Mouse (Mus musculus) adrenal gland, postnatal 14 days (tissue): ENCODE data around the gene Ipp. TPM values are rescaled to one million over a fixed set of nuclear protein-coding genes. Genes with fewer than 3 reads are reported as not detected.

Experiments
- DNase-seq: peaks from one replicate; pipeline ENCODE4 v3.0.0; 2021; ENCODE audit warnings: mixed read lengths
- total RNA-seq: library from RNA; stranded (reverse); gene quantifications from 2 replicates; pipeline ENCODE4 v1.2.3, GENCODE M21; 2021

The Ipp gene
- total RNA-seq, 1 experiment from 2014 or later = 13.2 TPM

DNA sequence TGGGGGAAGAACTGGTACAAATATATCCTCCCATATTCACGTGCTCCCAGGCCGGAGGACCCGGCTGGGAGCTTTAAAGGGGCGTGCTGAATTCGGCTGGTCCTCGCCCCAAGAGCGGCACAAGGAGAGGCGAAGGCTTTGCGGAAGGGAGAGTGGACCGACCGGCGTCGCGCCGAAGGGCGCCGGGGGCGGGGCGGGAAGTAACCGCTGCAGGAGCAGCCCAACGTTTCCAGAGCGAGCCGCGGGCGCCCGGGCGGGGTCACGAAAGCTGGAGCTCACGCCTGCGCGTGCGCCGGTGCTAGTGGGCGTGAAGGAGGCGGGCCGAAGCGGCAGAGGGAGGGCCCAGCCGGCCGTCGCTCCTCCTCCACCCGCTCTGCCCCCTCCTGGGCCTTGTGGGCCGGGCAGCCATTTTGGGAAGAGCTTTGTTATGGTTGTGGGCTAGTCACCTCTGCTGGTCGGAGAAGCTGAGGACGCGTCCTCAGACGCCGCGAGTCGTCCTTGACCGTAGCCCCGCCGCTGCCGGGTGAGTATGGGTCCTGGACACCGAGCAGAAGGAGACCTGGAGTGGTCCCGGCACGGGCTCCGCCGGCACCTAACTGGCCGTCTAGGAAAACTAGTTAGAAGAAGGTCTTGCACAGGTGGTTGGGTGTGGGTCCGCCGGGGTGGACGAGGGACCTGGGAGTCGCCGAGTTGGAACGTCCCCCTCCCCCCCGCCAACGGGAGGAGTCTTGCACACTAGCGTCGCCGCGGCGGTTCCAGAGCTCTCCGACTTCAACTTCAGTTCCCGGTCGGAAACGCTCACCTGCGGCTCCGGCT is 50.2 kb downstream of the Ipp start, which contains the start of gene Gpbp1l1:
Gene Gpbp1l1, plus strand, starts transcription at position 353 of the 816 bp plus-strand sequence.
- peak; percentile 99 for DNase-seq

DNA sequence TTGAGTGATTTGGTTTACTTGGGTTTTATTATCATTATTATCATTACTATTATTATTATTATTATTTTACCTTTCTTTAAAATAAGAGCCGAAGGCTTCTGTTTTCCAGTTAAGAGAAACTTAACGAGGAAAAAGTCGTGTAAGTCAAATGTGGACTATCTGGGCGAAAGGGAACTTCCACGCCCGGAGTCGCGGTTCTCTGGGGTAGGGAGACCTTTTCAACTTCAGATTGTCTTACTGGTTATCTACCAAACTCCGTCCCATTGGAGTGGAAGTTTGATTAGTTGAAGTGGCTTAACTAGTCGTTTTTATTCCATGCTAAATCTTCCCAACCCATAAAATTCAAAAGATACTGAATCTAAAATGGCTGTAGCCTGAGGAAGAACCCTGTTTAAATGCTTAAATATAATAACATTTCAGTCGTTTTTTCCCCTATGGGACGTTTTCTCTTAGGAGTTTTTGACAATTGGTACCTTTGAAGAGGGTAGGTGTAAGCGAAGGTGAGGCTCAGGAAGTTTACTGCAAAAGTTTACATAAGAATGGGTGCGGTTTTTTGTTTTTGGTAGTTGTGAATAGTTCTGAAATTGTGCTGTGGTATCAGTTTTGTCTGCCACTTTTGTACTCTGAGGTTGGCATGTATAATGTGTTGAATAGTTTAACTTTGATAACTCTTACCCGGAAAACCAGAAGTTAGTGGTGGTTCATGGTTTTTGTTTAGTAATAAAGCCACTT is 51.0 kb downstream of the Ipp start:
- peak; percentile 34 for DNase-seq

Other genes with a start within 250 kb of the Ipp start
- gene Mast2, start 43.4 kb upstream of the Ipp start, total RNA-seq = 38.9 and 44.3 TPM in 2 replicates
- gene Tmem69, start 48.4 kb downstream of the Ipp start, total RNA-seq = 20.5 and 24.4 TPM in 2 replicates
- 87.0 and 91.7 TPM in 2 replicates for gene Gpbp1l1, start 50.1 kb downstream of the Ipp start, total RNA-seq
- gene Ccdc17, start 89.1 kb downstream of the Ipp start, total RNA-seq = 10.0 and 11.0 TPM in 2 replicates
- gene Nasp, start 120.4 kb downstream of the Ipp start, total RNA-seq = 51.1 and 51.6 TPM in 2 replicates
- gene Akr1a1, start 144.1 kb downstream of the Ipp start, total RNA-seq = 639 and 649 TPM in 2 replicates
- gene Prdx1, start 178.0 kb downstream of the Ipp start, total RNA-seq = 546 and 672 TPM in 2 replicates
- gene Mmachc, start 200.9 kb downstream of the Ipp start, total RNA-seq = 39.5 and 41.9 TPM in 2 replicates
- gene Ccdc163, start 201.0 kb downstream of the Ipp start, total RNA-seq = 18.8 and 19.6 TPM in 2 replicates
- gene Tesk2, start 213.4 kb downstream of the Ipp start, total RNA-seq = 4.9 and 5.1 TPM in 2 replicates